Mouse (Mus musculus): ENCODE results near the gene Ap1s1.

Ap1s1 gene

GRCm38 (mm10) chr5:137024318-137024717 lies 21.6 kb downstream of the Ap1s1 start:
- no peak for DNase-seq (ENCODE audit: low read depth)

- no peak for DNase-seq (ENCODE audit: low read depth)
These were observed 30.0 kb downstream of the Ap1s1 start for GRCm38 (mm10) chr5:137015913-137016312.

- DNase-seq (ENCODE audit: low read depth) = no peak
These were observed 33.5 kb downstream of the Ap1s1 start for GRCm38 (mm10) chr5:137012401-137012950.

- peak; percentile 79 for DNase-seq (ENCODE audit: low read depth)
These were observed 35.9 kb downstream of the Ap1s1 start for GRCm38 (mm10) chr5:137009988-137010387.

GRCm38 (mm10) chr5:137007276-137007675 lies 38.7 kb downstream of the Ap1s1 start:
- DNase-seq (ENCODE audit: low read depth) = no peak

GRCm38 (mm10) chr5:137000612-137001011 lies 45.3 kb downstream of the Ap1s1 start:
- peak; percentile 24 for DNase-seq (ENCODE audit: low read depth)

GRCm38 (mm10) chr5:136999449-136999848 lies 46.5 kb downstream of the Ap1s1 start:
- no peak for DNase-seq (ENCODE audit: low read depth)

- DNase-seq (ENCODE audit: low read depth) = no peak
These were observed 56.1 kb downstream of the Ap1s1 start for GRCm38 (mm10) chr5:136989801-136990200.

GRCm38 (mm10) chr5:136988420-136988819 lies 57.5 kb downstream of the Ap1s1 start:
- peak; percentile 55 for DNase-seq (ENCODE audit: low read depth)

- peak; percentile 42 for DNase-seq (ENCODE audit: low read depth)
These were observed 58.0 kb downstream of the Ap1s1 start, which contains the start of gene Znhit1 for GRCm38 (mm10) chr5:136987934-136988271. Gene Znhit1, minus strand, starts transcription at chr5:136988021.

- DNase-seq (ENCODE audit: low read depth) = peak; percentile 70
These were observed 58.6 kb downstream of the Ap1s1 start for GRCm38 (mm10) chr5:136987138-136987933.

- DNase-seq (ENCODE audit: low read depth) = peak; percentile 99
These were observed 59.2 kb downstream of the Ap1s1 start, which contains the start of gene Plod3 for GRCm38 (mm10) chr5:136986695-136987137. Gene Plod3, plus strand, starts transcription at chr5:136987019.

Data from 416B (cell line).